Mouse (Mus musculus): ENCODE data around the gene Atp5d.

- TF ChIP-seq POLR2A (IDR thresholded peaks at IDR 0.05; ENCODE audit: borderline replicate concordance, extremely low read depth, low read depth, low read length) (no peak), CTCF (IDR thresholded peaks at IDR 0.05; ENCODE audit: insufficient read depth, low read length) (no peak)
Measured at GRCm38 (mm10) chr10:80123932-80124562, 14.4 kb upstream of the Atp5d start.

All from lung, adult 2 months (tissue).